Mouse (Mus musculus) kidney, adult 11 months (tissue): ENCODE measurements around the gene Mre11a.
"Not testable (repeated sequence)": the region's sequence is repeated elsewhere in the genome, so short reads cannot be mapped to it uniquely, and the experiment has no call there.

Source experiments
- DNase-seq: peaks from one replicate; pipeline ENCODE4 v3.0.0; 2022

Mre11a gene

DNA sequence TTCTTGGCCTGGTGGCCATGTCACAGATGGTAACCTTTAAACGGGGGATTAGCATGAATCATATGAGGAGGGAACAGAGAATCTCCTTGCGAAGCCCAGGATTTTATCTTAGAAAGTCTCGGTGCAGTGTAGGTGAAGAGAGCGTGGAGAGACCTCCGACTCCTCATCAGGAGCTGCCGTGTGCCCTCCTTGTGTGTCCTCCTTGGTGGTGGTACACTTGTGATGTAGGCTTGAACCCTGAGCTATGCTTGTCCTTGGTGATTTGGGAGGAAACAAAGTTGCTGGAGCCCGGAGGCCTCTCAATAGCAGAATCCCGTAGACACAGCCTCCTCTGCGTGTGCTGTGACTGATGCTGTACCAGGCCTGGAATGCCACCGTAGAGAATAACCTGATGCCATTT lies 86.3 kb downstream of the Mre11a start:
- no peak for DNase-seq

DNA sequence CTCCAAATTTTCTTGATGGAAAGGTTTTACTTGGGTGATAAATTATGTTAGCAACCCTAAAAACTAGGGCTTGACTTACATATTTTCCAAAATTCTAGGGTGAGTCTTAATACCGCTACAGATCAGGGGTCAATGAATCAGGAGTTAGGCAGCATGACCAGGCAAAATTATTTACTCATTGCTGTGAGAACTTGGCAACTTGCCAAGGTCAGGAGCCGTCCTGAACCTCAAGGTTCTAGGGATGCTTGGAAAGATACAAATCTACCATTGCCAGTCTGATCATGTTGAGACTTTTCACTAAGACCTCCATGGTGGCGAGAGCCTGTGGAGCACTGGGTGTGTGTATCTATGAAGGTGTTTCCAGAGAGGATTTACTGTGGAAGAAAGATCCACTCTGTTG lies 87.1 kb downstream of the Mre11a start:
- no peak for DNase-seq

DNA sequence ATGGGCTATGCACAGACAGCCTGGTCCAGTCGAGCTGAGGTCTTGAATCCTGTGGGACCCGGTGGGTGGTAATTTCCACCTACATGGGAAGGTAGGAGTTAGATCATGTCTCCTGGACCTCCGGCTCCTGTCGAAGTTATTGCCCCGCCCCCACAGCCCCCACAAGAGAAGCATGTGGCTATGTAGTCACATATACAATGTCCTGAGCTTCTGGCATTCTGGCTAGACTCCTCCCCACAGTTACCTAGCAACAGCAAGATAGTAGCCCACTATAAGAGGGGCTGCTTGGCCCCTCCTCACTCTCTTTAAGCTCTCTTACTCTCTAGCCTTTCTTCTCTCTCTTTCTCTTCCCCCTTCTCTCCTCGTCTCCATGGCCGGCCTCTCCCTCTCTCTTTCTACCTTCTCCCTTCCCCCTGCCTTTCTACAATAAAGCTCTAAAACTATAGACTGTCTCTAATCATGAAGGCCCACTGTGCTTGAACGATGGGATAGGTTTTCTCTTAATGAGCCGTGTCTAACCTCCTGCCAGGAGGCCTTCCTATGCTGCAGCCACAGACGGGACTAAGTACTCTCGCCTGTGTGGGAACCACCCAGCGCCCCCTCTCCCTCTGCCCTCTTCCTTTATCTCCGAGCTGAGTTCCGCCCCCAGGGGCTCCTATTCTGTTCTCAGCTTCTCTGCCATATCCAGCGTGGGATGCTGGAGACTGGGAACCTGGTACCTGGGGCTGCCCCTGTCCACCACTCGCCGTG lies 87.9 kb downstream of the Mre11a start:
- DNase-seq = no peak

DNA sequence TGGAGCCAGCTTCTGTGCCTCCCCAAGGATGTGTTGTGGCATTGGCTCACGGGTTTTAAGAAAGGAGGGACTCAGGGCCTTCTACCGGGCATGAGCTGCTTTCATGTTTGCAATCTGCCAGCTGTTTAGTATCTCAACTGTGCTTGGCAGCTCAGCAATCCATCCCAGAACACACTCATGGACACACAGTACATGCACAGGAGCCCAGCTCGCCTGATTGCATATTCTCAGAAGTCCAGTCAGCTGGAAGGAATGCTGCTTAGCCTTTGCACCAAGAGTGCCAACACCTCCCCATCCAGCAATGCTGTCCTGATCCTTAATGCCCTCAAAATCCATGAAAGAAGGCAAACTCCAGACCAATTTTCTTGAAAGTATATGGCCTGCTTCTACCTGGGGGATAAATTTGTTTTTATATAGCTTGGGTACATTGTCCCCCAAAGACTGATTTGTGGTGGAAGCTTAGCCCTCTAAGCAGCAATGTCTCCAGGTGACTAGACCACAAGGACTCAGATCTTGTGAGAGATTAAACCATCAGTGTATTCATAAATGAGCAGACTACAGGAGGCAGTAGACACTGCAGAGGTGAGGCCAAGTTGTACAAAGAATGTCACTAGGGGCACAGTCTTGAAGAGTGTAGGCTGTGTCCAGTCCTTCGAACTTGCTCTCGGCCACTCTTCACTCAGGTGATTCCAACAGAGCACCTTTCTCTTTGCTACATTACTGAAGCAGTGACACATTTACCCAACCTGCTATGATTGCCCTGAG lies 91.5 kb downstream of the Mre11a start:
- no peak for DNase-seq

DNA sequence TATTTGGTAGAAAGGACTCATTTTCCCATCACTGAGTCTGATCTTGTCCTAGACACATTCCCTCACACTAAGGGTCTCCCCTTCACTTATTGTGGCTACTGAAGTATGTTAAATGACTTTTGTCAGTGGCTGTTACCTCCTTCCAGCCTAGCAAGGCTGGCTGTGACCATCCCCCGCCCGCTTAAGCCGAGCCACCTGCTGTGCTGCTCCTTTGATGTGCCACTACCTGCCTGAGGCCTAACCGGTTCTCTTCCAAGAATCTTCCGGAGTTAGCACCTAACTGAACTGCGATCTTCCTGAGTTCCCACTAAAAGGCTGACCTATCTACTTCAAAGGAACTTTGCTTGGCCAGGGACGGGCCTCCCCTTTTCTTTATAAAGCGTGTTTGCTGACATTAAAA lies 92.1 kb downstream of the Mre11a start:
- not testable (repeated sequence) for DNase-seq

DNA sequence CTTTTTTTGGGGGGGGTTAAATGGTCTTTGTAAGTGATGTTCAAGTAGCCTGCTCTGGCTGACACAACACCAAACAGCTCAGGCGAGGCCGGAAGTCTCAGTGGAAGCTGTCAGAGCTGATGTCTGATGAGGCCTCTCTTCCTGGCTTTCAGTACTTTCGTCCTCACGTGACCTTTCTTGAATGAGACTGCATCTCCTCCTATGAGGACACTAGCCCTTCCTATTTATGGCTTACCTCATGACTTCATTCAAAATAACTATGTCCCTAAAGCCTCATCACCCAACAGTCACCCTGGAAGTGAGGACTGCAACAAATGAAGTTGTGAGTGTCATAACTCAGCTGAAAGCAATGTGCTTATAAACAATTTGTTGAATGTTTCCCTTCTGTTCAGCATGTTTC lies 100.2 kb downstream of the Mre11a start:
- DNase-seq = no peak

DNA sequence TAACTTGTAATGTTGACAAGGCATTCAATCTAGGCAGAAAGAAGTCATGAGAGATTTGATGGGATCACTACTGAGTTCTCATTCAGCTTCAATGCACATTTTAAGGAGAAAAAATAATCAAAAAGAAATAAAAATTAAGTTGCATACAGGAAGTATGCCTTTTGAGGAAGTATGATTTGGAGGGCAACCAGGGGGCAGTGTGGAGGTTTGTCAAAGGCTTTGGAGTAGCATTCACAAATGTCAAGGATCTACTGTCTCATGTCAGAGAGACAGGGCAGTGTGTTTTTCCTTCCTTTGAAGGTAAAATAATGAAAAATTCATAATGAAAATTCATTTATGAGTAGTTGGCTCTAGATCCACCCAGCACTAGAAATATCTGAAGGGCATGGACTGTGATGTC lies 100.7 kb downstream of the Mre11a start:
- DNase-seq = no peak

DNA sequence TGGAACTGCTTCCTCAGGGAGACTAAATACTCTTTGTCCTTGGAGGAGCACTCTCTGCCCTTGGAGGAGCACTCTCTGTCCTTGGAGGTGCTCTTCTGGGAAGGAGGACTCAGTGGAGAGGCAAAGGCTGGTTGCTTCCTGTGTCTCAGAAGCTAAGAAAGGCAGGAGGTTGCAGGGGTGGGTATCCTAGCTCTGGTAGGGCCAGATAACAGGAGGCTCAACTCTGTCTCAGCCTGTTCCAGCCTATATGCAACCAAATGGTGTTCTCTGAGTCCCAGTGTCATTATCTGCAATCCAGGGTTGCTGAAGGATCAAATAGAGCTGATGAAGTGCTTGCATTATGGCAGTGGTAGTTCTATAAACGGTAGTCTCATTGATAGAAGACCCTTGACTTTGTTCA lies 101.5 kb downstream of the Mre11a start:
- DNase-seq = no peak
